Mouse (Mus musculus) CH12.LX (cell line): ENCODE measurements at regions not wholly inside any gene's neighbourhood (a gene's known extent, or its start where the extent isn't known, plus 50 kb on each side); places are given as distances from the start of the nearest gene placed in this dataset.

Experiments
- CTCF ChIP-seq, 2 experiments: IDR thresholded peaks in 1 of 2; conservative IDR thresholded peaks in 1 of 2; 2 replicates each; pipeline ENCODE4 v1.5.1; 2011 to 2012; ENCODE audit warnings: low read depth in 2 of 2, low read length in 2 of 2, improper control_type of control experiment in 1 of 2, inconsistent platforms in 1 of 2, mild to moderate bottlenecking in 1 of 2, moderate library complexity in 1 of 2
- EP300 ChIP-seq: IDR thresholded peaks from 2 replicates; pipeline ENCODE4 v1.6.1; 2011; ENCODE audit warnings: low read length, improper control_type of control experiment
- ETS1 ChIP-seq: conservative IDR thresholded peaks from 2 replicates; pipeline ENCODE4 v1.6.1; 2012; ENCODE audit warnings: low read depth, mild to moderate bottlenecking, inconsistent platforms, low read length, improper control_type of control experiment, moderate library complexity
- HCFC1 ChIP-seq: IDR thresholded peaks from 2 replicates; pipeline ENCODE4 v1.6.1; 2012; ENCODE audit warnings: low read depth, mild to moderate bottlenecking, inconsistent platforms, low read length, improper control_type of control experiment
- JUN ChIP-seq: IDR thresholded peaks from 2 replicates; pipeline ENCODE4 v1.6.1; 2011; ENCODE audit warnings: low read depth, mild to moderate bottlenecking, low read length, improper control_type of control experiment, moderate library complexity; ENCODE audit not compliant: insufficient read depth
- MXI1 ChIP-seq: IDR thresholded peaks from 2 replicates; pipeline ENCODE4 v1.6.1; 2011; ENCODE audit warnings: mild to moderate bottlenecking, low read depth, low read length, improper control_type of control experiment
- NRF1 ChIP-seq: IDR thresholded peaks from 2 replicates; pipeline ENCODE4 v1.6.1; 2014; ENCODE audit warnings: low read depth, mild to moderate bottlenecking, inconsistent platforms, low read length, improper control_type of control experiment, moderate library complexity
- PAX5 ChIP-seq: IDR thresholded peaks from 2 replicates; pipeline ENCODE4 v1.6.1; 2012; ENCODE audit warnings: low read length, inconsistent platforms, mixed read lengths
- POLR2A ChIP-seq: IDR thresholded peaks from 2 replicates; pipeline ENCODE4 v1.6.1; 2011; ENCODE audit warnings: low read depth, mild to moderate bottlenecking, improper control_type of control experiment, low read length
- RAD21 ChIP-seq: IDR thresholded peaks from 2 replicates; pipeline ENCODE4 v1.6.1; 2011; ENCODE audit warnings: low read depth, mild to moderate bottlenecking, low read length, improper control_type of control experiment, moderate library complexity
- UBTF ChIP-seq: IDR thresholded peaks from 2 replicates; pipeline ENCODE4 v1.6.1; 2012; ENCODE audit warnings: low read depth, mild to moderate bottlenecking, inconsistent platforms, low read length, improper control_type of control experiment, moderate library complexity
- USF2 ChIP-seq: conservative IDR thresholded peaks from 2 replicates; pipeline ENCODE4 v1.6.1; 2011; ENCODE audit warnings: low read depth, low read length, improper control_type of control experiment
- ZKSCAN1 ChIP-seq: IDR thresholded peaks from 2 replicates; pipeline ENCODE4 v1.6.1; 2012; ENCODE audit warnings: low read depth, inconsistent platforms, low read length, improper control_type of control experiment, borderline replicate concordance

DNA sequence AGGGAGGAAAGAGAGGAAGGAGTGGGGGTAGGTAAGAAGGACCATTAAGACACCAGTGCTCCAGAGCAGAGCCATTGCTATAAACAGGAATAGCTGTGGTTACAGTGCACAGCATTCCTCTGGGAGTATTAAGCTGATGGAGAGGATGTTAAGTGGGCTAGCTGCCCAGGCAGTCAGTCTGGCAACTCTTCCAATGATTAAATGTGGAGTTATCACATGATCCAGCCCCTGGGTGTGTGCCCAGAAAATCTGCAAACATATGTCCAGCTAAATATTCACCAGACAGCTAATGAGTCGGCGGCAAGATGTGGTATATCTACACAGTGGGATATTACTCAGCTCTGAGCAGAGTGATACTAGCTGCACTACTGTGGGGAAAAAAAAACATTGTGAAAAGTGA lies 229.7 kb downstream of the Ankrd50 start:
- TF ChIP-seq PAX5 (no peak), ETS1 (no peak), ZKSCAN1 (no peak), UBTF (no peak), RAD21 (no peak), JUN (no peak), EP300 (no peak), NRF1 (no peak), CTCF (conservative IDR thresholded peaks at IDR 0.05 in 1 of 2, IDR thresholded peaks at IDR 0.05 in 1 of 2; ENCODE audit: low read depth in 2 of 2, low read length in 2 of 2) (no peak), POLR2A (no peak), HCFC1 (no peak), USF2 (no peak), MXI1 (no peak)
